Mouse (Mus musculus): ENCODE measurements around the gene P2ry13. TPM values are rescaled to one million over a fixed set of nuclear protein-coding genes. Genes with fewer than 3 reads are reported as not detected.

Gene P2ry13
- polyA plus RNA-seq (2014; fragmentation: Nextera tagmentation; extraction: Ambion mirVana), result 2.0 and 2.5 TPM in 2 replicates

DNA sequence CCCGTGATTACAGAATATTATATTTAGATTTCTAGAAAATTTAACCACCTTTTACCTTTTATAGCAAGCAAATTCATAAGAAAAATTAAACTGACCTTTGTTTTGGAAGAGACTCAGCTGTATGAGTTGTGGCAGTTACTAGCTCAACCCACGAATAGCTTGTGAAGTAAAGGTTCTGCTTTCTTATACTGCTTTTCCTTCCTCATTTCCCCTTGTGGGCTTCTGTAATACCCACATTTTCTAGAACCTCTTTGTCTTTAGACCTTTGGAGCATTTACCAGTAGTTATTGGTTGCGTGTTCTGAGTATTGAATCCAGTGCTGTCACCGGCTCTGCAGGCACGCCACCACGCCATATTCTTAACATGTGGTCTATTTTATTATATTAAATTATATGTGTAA, at the start of gene P2ry13:
Gene P2ry13 (minus strand): TSS at position 156 of the 400 bp plus-strand sequence.
- no peak for DNase-seq (ENCODE audit: low spot score)
- Histone ChIP-seq H3K4me1 (ENCODE audit: control insufficient read depth, insufficient read depth, low read length) (peaks cover 6% of the 10 kb centered on the region; the same call in 1 of the 2 replicates), H3K9ac (ENCODE audit: low read depth, low read length) (no peak within 1 kb of the TSS), H3K27me3 (replicated peaks; ENCODE audit: control insufficient read depth, insufficient read depth, low read length) (no peaks in the 10 kb centered on the region), H3K4me3 (ENCODE audit: low read depth, low read length) (no peak within 1 kb of the TSS), H3K27ac (replicated peaks; ENCODE audit: low read depth, low read length) (no peak within 1 kb of the TSS), H3K9me3 (ENCODE audit: control insufficient read depth, low read length) (no peaks in the 10 kb centered on the region), H3K4me2 (ENCODE audit: low read depth, low read length) (no peak within 1 kb of the TSS), H3K36me3 (ENCODE audit: control insufficient read depth, insufficient read depth, low read length) (no peaks in the 10 kb centered on the region)
- 84% methylated on average over 6 of the region's 6 CpGs for WGBS
- no peak for ATAC-seq (ENCODE audit: low read depth)

DNA sequence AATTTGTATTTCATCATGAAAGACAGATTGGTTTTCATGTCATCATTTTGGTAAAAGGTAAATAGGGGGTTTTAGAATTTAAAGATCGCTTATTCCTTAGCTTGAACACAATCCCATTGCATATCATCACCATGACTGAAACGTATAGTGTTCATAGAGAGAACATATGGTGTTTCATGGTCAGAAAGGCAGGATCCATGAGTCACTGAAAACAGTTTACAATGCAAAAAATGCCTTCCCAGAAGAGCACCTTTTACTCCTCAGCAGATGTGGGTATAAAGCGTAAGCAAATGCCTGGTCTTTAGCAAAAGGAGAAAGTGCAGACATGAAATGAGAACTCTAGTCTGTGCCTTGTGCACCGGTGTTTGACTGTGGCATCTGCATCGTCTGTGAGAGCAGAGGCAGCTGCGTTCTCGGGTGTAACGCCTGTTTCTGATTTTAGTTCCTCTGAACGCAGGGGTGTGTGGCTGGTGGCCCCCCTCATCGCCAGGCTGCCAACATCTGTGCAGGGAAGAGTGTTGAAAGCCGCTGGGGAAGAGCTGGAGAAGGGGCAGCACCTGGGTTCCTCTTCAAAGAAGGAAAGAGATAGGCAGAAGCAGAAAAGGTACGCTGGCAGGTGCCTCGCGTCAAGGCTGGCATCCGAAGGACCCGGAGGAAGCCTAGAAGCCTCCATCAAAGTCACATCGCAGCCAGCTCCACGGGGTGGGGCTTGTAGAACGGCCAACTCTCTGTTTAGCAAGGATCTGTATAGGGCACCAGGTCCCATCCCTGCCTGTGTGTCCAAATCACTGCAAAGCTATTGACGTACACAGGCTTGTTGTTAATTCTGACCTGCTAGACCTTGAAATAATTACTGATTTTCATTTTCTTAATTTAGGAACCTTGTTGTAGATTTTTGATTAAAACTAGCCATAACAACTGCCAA, 47.3 kb upstream of the P2ry13 start:
- peaks cover 7% of the 10 kb centered on the region; the same call in 1 of the 2 replicates for H3K4me1 ChIP-seq (ENCODE audit: control insufficient read depth, insufficient read depth, low read length)
- H3K9ac ChIP-seq (ENCODE audit: low read depth, low read length), result no peak overlapping the region
- no peak for ATAC-seq (ENCODE audit: low read depth)
- H3K27ac ChIP-seq (replicated peaks; ENCODE audit: low read depth, low read length), result no peak overlapping the region
- 0 out of 2 replicates have a peak overlapping the region, but pooled peaks have one; percentile 16 for H3K4me2 ChIP-seq (ENCODE audit: low read depth, low read length)
- H3K4me3 ChIP-seq (ENCODE audit: low read depth, low read length), result no peak overlapping the region
- H3K9me3 ChIP-seq (ENCODE audit: control insufficient read depth, low read length), result no peaks in the 10 kb centered on the region
- H3K36me3 ChIP-seq (ENCODE audit: control insufficient read depth, insufficient read depth, low read length), result no peaks in the 10 kb centered on the region
- 38% methylated on average over 20 of the region's 20 CpGs for WGBS
- peak; percentile 39 for DNase-seq (ENCODE audit: low spot score)
- no peaks in the 10 kb centered on the region for H3K27me3 ChIP-seq (replicated peaks; ENCODE audit: control insufficient read depth, insufficient read depth, low read length)

DNA sequence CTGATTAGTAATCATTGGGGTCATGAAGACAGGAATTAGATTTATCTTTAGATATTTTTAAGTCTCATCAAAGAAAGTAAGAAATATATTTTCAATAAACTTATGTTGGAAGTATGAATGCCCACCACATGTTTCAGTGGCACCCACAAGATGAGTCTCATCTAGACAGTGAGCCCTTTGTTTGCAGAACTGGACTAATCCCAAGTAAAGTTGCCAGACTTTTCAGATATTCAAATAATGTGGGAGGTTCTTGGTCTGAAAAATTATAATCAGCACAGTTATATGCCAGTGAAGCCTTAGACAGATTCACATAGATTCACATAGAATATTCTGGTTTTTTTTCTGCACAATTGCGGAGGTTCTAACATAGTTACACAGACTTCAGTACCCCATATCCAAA, 39.8 kb upstream of the P2ry13 start:
- DNase-seq (ENCODE audit: low spot score), result no peak
- Histone ChIP-seq H3K4me1 (ENCODE audit: control insufficient read depth, insufficient read depth, low read length) (no peaks in the 10 kb centered on the region), H3K9ac (ENCODE audit: low read depth, low read length) (no peak overlapping the region), H3K9me3 (ENCODE audit: control insufficient read depth, low read length) (no peaks in the 10 kb centered on the region), H3K36me3 (ENCODE audit: control insufficient read depth, insufficient read depth, low read length) (no peaks in the 10 kb centered on the region), H3K4me2 (ENCODE audit: low read depth, low read length) (no peak overlapping the region), H3K27ac (replicated peaks; ENCODE audit: low read depth, low read length) (no peak overlapping the region), H3K4me3 (ENCODE audit: low read depth, low read length) (no peak overlapping the region), H3K27me3 (replicated peaks; ENCODE audit: control insufficient read depth, insufficient read depth, low read length) (no peaks in the 10 kb centered on the region)
- ATAC-seq (ENCODE audit: low read depth), result no peak
- 97% methylated on average over 1 of the region's 1 CpGs for WGBS

DNA sequence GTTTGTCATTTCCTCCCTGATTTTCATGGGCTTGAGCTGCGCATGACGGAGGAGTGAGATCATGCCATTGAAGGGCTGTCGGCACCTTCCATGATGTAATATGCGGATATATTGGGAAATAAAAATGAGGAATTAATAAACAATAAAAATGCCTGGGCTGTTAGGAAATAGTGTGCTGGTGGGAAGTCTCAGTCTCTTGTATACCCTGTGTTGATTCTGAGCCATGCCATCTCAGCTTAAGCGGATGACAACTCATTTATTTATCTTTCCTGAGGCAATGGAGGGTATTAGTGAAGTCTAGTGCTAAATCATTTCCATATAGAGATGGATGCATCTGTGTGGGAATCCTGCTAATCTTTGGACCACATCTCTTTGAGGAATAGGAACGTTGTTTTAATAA, 37.3 kb upstream of the P2ry13 start:
- Histone ChIP-seq H3K36me3 (ENCODE audit: control insufficient read depth, insufficient read depth, low read length) (no peaks in the 10 kb centered on the region), H3K27me3 (replicated peaks; ENCODE audit: control insufficient read depth, insufficient read depth, low read length) (no peaks in the 10 kb centered on the region), H3K4me1 (ENCODE audit: control insufficient read depth, insufficient read depth, low read length) (no peaks in the 10 kb centered on the region), H3K9me3 (ENCODE audit: control insufficient read depth, low read length) (no peaks in the 10 kb centered on the region), H3K4me3 (ENCODE audit: low read depth, low read length) (no peak overlapping the region), H3K4me2 (ENCODE audit: low read depth, low read length) (no peak overlapping the region), H3K9ac (ENCODE audit: low read depth, low read length) (no peak overlapping the region), H3K27ac (replicated peaks; ENCODE audit: low read depth, low read length) (no peak overlapping the region)
- DNase-seq (ENCODE audit: low spot score) (no peak), ATAC-seq (ENCODE audit: low read depth) (no peak)
- 76% methylated on average over 6 of the region's 6 CpGs for WGBS

DNA sequence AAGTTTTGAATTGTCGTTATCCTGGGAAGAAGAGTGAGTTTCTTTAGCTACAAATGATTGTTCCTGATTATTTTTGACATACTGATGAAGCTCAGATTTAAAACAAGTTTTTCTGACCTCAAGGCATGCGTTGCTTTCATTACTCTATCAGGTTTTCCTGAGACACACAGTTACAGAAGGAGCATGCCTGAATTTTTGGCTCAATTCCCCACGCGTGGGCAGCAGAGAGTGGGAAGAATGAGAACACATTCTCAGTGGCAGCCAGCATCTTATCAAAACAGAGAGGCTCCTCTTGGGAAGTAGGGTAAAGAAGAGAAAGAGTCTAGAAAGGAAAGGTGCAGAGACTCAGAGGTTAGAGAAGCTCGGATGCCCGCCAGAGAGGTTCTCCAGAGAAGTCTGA, 32.7 kb upstream of the P2ry13 start:
- Histone ChIP-seq H3K9ac (ENCODE audit: low read depth, low read length) (no peak overlapping the region), H3K27ac (replicated peaks; ENCODE audit: low read depth, low read length) (no peak overlapping the region), H3K4me2 (ENCODE audit: low read depth, low read length) (no peak overlapping the region), H3K9me3 (ENCODE audit: control insufficient read depth, low read length) (no peaks in the 10 kb centered on the region), H3K27me3 (replicated peaks; ENCODE audit: control insufficient read depth, insufficient read depth, low read length) (no peaks in the 10 kb centered on the region), H3K36me3 (ENCODE audit: control insufficient read depth, insufficient read depth, low read length) (no peaks in the 10 kb centered on the region), H3K4me3 (ENCODE audit: low read depth, low read length) (no peak overlapping the region), H3K4me1 (ENCODE audit: control insufficient read depth, insufficient read depth, low read length) (no peaks in the 10 kb centered on the region)
- WGBS, result 52% methylated on average over 6 of the region's 6 CpGs
- ATAC-seq (ENCODE audit: low read depth) (no peak), DNase-seq (ENCODE audit: low spot score) (peak; percentile 26)

DNA sequence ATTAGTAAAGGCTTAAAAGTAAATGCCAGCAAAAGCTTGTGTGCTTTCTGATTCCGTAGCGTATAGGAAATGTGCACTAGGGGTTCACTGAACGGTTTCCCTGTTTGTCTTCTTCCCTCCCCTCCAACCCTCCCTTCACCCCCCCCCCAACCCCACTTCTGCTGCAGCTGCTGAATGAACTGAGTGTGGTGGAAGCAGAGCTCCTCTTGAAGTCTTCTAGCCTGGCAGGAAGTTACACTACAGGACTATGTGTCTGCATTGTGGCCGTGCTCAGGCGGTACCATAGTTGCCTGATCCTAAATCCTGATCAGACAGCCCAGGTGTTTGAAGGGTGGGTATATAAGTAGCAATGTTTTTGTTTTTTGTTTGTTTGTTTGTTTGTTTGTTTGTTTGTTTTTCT, 24.2 kb upstream of the P2ry13 start:
- no peak overlapping the region for H3K9ac ChIP-seq (ENCODE audit: low read depth, low read length)
- no peaks in the 10 kb centered on the region for H3K36me3 ChIP-seq (ENCODE audit: control insufficient read depth, insufficient read depth, low read length)
- 64% methylated on average over 5 of the region's 5 CpGs for WGBS
- no peak for ATAC-seq (ENCODE audit: low read depth)
- no peaks in the 10 kb centered on the region for H3K4me1 ChIP-seq (ENCODE audit: control insufficient read depth, insufficient read depth, low read length)
- no peak overlapping the region for H3K4me2 ChIP-seq (ENCODE audit: low read depth, low read length)
- no peaks in the 10 kb centered on the region for H3K27me3 ChIP-seq (replicated peaks; ENCODE audit: control insufficient read depth, insufficient read depth, low read length)
- no peak for DNase-seq (ENCODE audit: low spot score)
- H3K4me3 ChIP-seq (ENCODE audit: low read depth, low read length), result no peak overlapping the region
- H3K9me3 ChIP-seq (ENCODE audit: control insufficient read depth, low read length), result no peaks in the 10 kb centered on the region
- no peak overlapping the region for H3K27ac ChIP-seq (replicated peaks; ENCODE audit: low read depth, low read length)

DNA sequence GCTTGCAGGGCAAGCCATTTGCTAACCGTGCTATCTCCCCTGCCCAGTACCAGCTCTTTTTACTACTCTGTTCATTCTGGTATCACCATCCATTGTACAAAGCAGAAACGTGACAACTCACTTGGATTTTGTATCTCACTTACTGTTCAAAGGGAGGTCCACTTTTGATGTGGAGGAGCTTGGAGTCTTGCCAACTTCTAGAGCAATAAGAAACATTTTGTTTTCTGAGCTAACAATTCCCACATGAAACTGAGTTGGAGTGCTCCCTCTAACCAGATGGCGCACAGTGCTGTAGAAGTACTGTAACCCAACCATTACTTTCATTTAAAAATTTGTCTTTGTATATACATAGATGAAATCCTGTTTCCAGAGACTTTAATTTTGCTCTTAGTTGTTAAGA, 20.2 kb upstream of the P2ry13 start:
- no peak overlapping the region for H3K9ac ChIP-seq (ENCODE audit: low read depth, low read length)
- no peak overlapping the region for H3K4me3 ChIP-seq (ENCODE audit: low read depth, low read length)
- no peaks in the 10 kb centered on the region for H3K9me3 ChIP-seq (ENCODE audit: control insufficient read depth, low read length)
- ATAC-seq (ENCODE audit: low read depth), result no peak
- 42% methylated on average over 3 of the region's 3 CpGs for WGBS
- no peaks in the 10 kb centered on the region for H3K27me3 ChIP-seq (replicated peaks; ENCODE audit: control insufficient read depth, insufficient read depth, low read length)
- peaks cover 9% of the 10 kb centered on the region for H3K4me1 ChIP-seq (ENCODE audit: control insufficient read depth, insufficient read depth, low read length)
- H3K36me3 ChIP-seq (ENCODE audit: control insufficient read depth, insufficient read depth, low read length), result no peaks in the 10 kb centered on the region
- no peak overlapping the region for H3K4me2 ChIP-seq (ENCODE audit: low read depth, low read length)
- no peak overlapping the region for H3K27ac ChIP-seq (replicated peaks; ENCODE audit: low read depth, low read length)
- DNase-seq (ENCODE audit: low spot score), result peak; percentile 73

DNA sequence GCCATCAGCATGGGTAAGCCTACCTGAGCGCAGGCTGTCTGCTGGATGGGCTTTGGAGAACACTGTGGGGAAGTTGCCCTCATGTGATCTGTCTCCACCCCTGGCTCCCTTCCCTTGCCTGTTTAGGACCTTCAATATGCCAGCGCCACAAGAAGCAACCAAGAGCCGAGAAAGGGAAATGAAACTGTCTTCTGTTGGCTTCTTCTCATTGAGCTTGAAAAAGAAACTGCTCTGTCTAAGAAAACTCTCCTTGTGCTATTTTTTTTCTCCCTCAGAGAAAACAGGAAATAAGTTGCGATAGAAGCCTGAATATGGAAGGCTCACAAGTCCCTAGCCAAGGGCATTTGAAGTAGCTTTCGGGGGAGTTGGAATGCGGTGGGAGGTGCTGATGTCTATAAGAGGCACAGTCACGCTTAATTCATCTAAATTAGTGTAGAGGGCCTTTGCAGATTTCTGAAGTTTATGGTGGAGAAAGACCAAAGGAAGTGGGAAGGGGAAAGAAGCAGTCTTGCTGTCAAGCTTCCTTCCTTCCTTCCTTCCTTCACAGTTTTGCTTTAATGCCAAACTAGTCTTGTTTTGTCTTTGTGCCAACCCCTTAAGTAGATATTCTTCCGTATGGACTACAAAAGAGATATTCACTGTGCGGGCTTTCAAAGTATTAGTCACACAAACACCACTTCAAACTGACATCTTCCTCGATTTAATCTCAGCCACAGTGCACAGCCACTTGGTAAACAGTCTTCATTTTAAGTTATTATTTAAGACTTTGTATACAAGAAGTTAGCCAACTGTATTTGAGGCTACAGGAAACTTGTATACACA, 18.3 kb upstream of the P2ry13 start:
- DNase-seq (ENCODE audit: low spot score) (peak; percentile 71), ATAC-seq (ENCODE audit: low read depth) (peak; percentile 30; the same call in 1 of the 2 replicates)
- H3K36me3 ChIP-seq (ENCODE audit: control insufficient read depth, insufficient read depth, low read length), result no peaks in the 10 kb centered on the region
- WGBS, result 44% methylated on average over 10 of the region's 10 CpGs
- H3K4me2 ChIP-seq (ENCODE audit: low read depth, low read length), result no peak overlapping the region
- H3K4me3 ChIP-seq (ENCODE audit: low read depth, low read length), result no peak overlapping the region
- H3K9ac ChIP-seq (ENCODE audit: low read depth, low read length), result no peak overlapping the region
- peak overlapping the region; percentile 58 for H3K27ac ChIP-seq (replicated peaks; ENCODE audit: low read depth, low read length)
- H3K27me3 ChIP-seq (replicated peaks; ENCODE audit: control insufficient read depth, insufficient read depth, low read length), result no peaks in the 10 kb centered on the region
- H3K9me3 ChIP-seq (ENCODE audit: control insufficient read depth, low read length), result no peaks in the 10 kb centered on the region
- peaks cover 9% of the 10 kb centered on the region for H3K4me1 ChIP-seq (ENCODE audit: control insufficient read depth, insufficient read depth, low read length)

Measured in embryonic facial prominence, embryonic 14.5 days (tissue).